Mouse (Mus musculus) left cerebral cortex, adult 2 months (tissue): ENCODE results near the gene Rfc2. TPM values are rescaled to one million over a fixed set of nuclear protein-coding genes. Genes with fewer than 3 reads are reported as not detected.

Experiments used
- DNase-seq, 2 experiments: peaks; one replicate each; pipeline ENCODE4 v3.0.0; 2021 to 2022; ENCODE audit warnings: low spot score in 2 of 2, mixed read lengths in 1 of 2; ENCODE audit errors: extremely low spot score in 1 of 2
- H3K27ac ChIP-seq: fragments of 200-600 bp; 2 replicates; pipeline ENCODE4 v1.8.1; 2022
- H3K4me3 ChIP-seq: fragments of 200-600 bp; 2 replicates; pipeline ENCODE4 v1.8.1; 2022
- CTCF ChIP-seq: fragments of 200-600 bp; IDR thresholded peaks from 2 replicates; pipeline ENCODE4 v1.8.1; 2022; ENCODE audit warnings: antibody characterized with exemption, mild to moderate bottlenecking, moderate library complexity
- intact Hi-C: fragments of 180-260 bp; cut with DNase I; formaldehyde crosslinking; loops from one replicate; pipeline ENCODE4 v1.15.1; 2025
- long read RNA-seq, 2 experiments: library from polyadenylated mRNA; stranded (forward); transcript quantifications; one replicate each; pipeline ENCODE4 v2.0.0; 2021; ENCODE audit warnings: borderline mapping rate in 2 of 2
- total RNA-seq, 2 experiments: library from RNA; stranded (reverse); gene quantifications; 2 replicates each; pipeline ENCODE4 v1.2.3; 2021

Rfc2 gene
- 10 to 100 TPM; 60.0 to 64.2 TPM for total RNA-seq
- long read RNA-seq, experiment 1, full-length matches to known transcripts = 52 of 61 reads
- long read RNA-seq, experiment 1, partial matches to known transcripts = 2 of 61 reads
- long read RNA-seq, experiment 1, other reads (novel, unspliced or antisense) = 7 of 61 reads
- long read RNA-seq, experiment 2, full-length matches to known transcripts = 35 of 37 reads
- long read RNA-seq, experiment 2, partial matches to known transcripts = 0 of 37 reads
- long read RNA-seq, experiment 2, other reads (novel, unspliced or antisense) = 2 of 37 reads

- intact Hi-C loops = loop anchor here (10.0 kb wide), 2 partner anchors 124 to 196 kb away; no protein-coding TSS in a partner anchor
- no peak for TF ChIP-seq CTCF
These were observed at the start of gene Rfc2 for GRCm38 (mm10) chr5:134581146-134581545. TSS of gene Rfc2 (plus strand) at chr5:134581366.

GRCm38 (mm10) chr5:134531585-134531984, 49.6 kb upstream of the Rfc2 start:
- intact Hi-C loops = no loop called here
- no peak for TF ChIP-seq CTCF
- no peak overlapping the region for H3K4me3 ChIP-seq
- H3K27ac ChIP-seq = peak overlapping the region; percentile 56; the same call in 1 of the 2 replicates
- peak in 1 of 2 experiments; percentile 55 for DNase-seq

More at GRCm38 (mm10) chr5:134581146-134581545, at the start of gene Rfc2:
- Histone ChIP-seq H3K27ac (peak within 1 kb of the TSS; percentile 55; the same call in 1 of the 2 replicates), H3K4me3 (no peak within 1 kb of the TSS)
- DNase-seq = no peak

- intact Hi-C loops = no loop called here
- TF ChIP-seq CTCF = no peak
- Histone ChIP-seq H3K27ac (no peak overlapping the region), H3K4me3 (no peak overlapping the region)
- DNase-seq = no peak
These were observed 48.7 kb upstream of the Rfc2 start for GRCm38 (mm10) chr5:134532417-134532816.

DNA sequence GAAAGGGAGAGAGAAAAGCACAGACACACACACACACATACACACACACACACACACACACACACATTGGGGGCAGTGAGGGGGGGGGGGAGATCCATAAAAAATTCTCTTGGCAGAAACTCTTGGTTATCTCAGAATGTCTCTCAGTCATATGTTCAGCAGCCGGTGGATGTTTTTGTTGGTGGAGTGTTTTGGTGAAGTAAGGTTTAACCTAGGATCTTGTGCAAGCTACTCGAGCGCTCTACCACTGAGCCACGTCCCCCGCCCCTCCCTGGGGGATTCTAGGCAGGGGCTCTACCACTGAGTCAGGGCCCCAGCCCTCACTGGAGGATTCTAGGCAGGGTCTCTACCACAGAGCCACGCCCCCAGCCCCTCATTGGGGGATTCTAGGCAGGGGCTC, 45.1 kb upstream of the Rfc2 start:
- Histone ChIP-seq H3K4me3 (no peak overlapping the region), H3K27ac (no peak overlapping the region)
- no peak for TF ChIP-seq CTCF
- intact Hi-C loops = no loop called here
- no peak for DNase-seq

DNA sequence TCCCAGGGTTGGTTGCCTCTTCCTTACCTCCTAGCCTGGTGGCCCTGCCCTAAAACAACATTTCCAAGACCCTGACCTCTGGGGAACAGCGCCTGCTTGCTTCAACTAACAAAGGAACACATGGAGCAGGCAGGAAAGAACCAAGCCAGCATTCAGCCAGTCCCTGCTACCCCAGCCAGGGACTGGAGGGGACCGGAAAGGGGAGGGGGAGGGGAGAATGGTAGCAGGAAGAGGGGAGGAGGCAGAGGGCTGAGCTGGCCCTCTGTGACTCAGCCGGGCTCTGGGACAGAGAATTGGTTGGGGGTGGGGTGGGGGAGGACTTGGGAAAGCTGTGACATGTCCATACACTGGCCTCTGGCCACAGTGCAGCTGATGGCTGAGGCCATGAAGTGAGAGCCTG, 41.3 kb upstream of the Rfc2 start:
- intact Hi-C loops = no loop called here
- DNase-seq = peak in 1 of 2 experiments; percentile 45
- no peak for TF ChIP-seq CTCF
- no peak overlapping the region for H3K4me3 ChIP-seq
- peak overlapping the region; percentile 66; the same call in 1 of the 2 replicates for H3K27ac ChIP-seq

DNA sequence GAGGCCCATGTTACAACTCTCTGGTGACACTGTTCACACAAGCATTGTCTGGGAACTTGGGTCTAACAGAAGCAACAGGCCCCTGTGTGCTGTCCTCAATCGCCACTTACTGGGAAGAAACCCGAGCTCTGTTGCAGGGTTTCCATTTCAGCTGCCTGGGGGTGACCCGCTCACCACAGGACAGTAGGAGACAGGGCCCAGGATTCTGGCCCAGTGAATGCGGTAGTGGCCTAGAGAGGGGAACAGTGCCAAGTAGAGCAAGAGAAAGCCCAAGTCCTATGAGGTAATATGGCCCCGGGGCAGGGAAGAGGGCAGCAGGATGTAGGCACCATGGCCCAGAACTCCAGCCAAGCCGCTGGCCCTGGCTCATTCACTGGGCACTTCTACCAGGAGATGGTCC, 40.3 kb upstream of the Rfc2 start:
- no peak for DNase-seq
- Histone ChIP-seq H3K27ac (peak overlapping the region; percentile 24; the same call in 1 of the 2 replicates), H3K4me3 (no peak overlapping the region)
- intact Hi-C loops = no loop called here
- no peak for TF ChIP-seq CTCF

- no peak for TF ChIP-seq CTCF
- DNase-seq = no peak
- Histone ChIP-seq H3K4me3 (no peak overlapping the region), H3K27ac (no peak overlapping the region)
- intact Hi-C loops = no loop called here
These were observed 39.5 kb upstream of the Rfc2 start for GRCm38 (mm10) chr5:134541640-134542039.

DNA sequence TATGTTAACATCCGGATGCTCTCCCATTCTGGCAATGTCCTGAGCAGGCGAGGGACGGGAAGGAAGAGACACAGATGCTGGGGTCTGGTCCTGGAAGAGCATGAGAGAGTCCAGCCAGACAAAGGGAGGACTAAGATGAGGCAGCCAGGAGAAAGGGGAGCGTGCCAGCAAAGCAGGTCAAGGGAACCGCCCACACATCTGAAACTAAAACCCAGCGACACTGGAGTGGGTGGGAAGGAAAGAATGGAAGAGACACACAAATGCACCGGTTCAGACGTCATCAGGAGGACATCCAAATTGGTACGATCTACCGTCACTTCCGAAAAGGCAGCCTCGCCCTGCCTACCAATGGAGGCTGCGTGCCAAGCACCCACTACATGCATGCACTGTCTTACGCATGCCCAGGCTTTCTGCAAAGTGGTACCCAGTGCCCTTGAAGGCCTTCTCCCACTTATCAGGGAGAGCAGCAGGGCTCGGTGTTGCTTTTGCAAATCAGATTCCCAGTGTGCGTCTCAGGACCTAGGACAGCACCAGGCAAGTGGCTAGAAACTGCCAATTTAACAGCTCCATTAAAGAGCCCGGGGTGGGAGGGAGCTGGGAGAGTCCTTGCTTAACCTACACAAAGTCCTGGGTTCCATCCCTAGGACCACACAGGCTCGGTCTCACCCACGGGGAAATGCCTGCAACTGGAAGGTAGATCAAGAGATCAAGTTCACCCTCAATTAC, 36.5 kb upstream of the Rfc2 start:
- no peak overlapping the region for H3K4me3 ChIP-seq
- peak in 1 of 2 experiments; percentile 68 for DNase-seq
- H3K27ac ChIP-seq = peak overlapping the region; percentile 77
- no peak for TF ChIP-seq CTCF
- intact Hi-C loops = no loop called here

DNA sequence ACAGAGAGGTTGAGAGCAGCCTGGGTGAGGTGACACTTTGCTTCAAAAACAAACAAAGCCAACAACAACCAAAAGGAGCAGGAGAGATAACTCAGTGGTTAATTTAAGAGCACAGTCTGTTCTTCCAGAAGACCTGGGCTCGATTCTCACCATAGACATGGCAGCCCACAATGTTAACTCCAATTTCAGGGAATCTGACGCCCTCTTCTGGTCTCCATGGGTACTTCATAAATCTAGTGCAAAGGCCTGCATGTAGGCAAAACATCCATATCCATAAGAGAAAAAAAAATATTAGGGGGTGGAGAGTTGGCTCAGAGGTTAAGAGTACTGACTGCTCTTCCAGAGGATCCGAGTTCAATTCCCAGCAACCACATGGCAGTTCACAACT, 35.9 kb upstream of the Rfc2 start:
- peak; percentile 51 for TF ChIP-seq CTCF
- Histone ChIP-seq H3K27ac (peak overlapping the region; percentile 77), H3K4me3 (no peak overlapping the region)
- DNase-seq = no peak
- intact Hi-C loops = no loop called here

- no peak for DNase-seq
- intact Hi-C loops = loop anchor here (2.0 kb wide), 1 partner anchor 46 kb away; no protein-coding TSS in a partner anchor
- no peak for TF ChIP-seq CTCF
- Histone ChIP-seq H3K27ac (peak overlapping the region; percentile 47), H3K4me3 (0 out of 2 replicates have a peak overlapping the region, but pooled peaks have one; percentile 5)
These were observed 34.4 kb upstream of the Rfc2 start for GRCm38 (mm10) chr5:134546790-134547189.

DNA sequence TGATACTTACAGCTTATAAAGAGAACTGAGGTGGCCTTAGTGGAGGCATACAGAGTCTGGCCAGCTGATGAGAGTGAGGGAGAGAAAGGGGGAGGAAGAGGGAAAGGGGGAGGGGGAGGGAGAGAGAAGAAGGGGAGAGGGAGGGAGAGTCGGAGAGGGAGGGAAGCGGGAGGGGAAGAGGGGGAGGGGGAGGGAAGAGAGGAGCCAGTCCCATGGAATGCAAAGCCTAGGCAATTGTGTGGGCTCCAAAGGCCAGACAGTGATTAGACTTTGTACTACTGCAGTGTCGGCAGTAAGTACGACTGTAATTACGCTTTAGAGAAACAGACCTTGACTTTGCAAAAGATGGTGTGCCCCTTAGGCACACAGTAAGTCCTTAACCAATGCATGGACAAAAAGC, 32.9 kb upstream of the Rfc2 start:
- TF ChIP-seq CTCF = no peak
- intact Hi-C loops = no loop called here
- Histone ChIP-seq H3K4me3 (no peak overlapping the region), H3K27ac (no peak overlapping the region)
- DNase-seq = no peak

DNA sequence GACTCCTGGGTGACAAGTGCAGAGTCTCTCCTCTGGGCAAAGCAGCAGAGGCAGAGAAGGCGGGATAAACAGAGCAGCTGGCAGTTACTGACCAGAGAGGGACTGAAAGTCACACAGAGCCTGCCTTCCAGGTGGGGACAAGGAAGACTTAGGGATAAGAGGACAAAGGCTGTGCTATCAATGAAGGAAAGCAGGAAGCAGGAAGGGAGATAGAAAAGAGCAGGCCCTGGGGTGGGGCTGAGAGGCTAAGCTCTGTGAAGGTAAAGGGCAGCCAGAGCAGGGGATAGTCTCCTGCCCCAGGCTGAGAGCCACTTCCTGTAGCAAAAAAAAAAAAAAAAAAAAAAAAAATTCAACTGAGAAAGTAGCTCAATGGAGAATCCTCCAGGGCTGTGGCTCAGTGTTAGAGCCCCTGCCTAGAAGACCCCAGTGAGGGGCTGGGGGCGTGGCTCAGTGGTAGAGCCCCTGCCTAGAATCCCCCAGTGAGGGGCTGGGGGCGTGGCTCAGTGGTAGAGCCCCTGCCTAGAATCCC, 31.5 kb upstream of the Rfc2 start:
- Histone ChIP-seq H3K4me3 (no peak overlapping the region), H3K27ac (0 out of 2 replicates have a peak overlapping the region, but pooled peaks have one; percentile 15)
- TF ChIP-seq CTCF = no peak
- intact Hi-C loops = no loop called here
- no peak for DNase-seq
